28 mouse cellular contexts compared by ENCODE assay signal in the genomic region with DNA sequence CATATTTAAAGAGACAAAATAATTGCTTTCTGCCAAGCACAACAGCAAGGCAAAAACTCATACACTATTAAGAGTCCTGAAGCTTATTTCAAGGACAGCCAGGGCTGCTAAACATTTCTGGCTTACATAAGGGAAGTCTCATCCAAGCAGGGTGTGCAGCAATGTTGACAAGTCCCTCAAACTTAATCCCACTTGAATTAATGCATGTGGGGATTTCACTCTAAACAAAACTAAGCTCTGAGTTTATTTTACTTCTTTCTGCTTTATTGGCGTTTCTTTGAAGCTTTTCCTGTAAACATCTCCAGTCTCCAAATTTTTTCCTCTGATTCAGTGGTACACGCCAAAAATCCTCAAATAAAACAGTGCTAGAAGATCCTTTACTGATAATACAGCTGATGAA.
DNase-seq lines count a peak whose midpoint lies in the region; ATAC-seq lines count a peak whose summit lies in the region.
"Had no signal": no experiment of that assay in that cellular context is flagged by ENCODE, and none has a peak within 500 bp of the region (broad histone marks: within the 10 kb centered on the region; RNA-seq: fewer than 3 reads in every experiment).

No protein-coding gene starts in this region.

- no peak overlapping the region for H3K4me2 ChIP-seq in embryonic facial prominence, embryonic 14.5 days (ENCODE audit: low read depth, low read length)
- no peak overlapping the region for H3K4me2 ChIP-seq in midbrain, embryonic 11.5 days
- no peak overlapping the region for H3K4me2 ChIP-seq in midbrain, embryonic 14.5 days (ENCODE audit: low read length)
- H3K4me2 ChIP-seq: embryonic facial prominence, embryonic 12.5 days; embryonic facial prominence, embryonic 15.5 days; forebrain, embryonic 12.5 days had no signal

- H3K4me1 ChIP-seq in embryonic facial prominence, embryonic 14.5 days (ENCODE audit: control insufficient read depth, insufficient read depth, low read length) = no peaks in the 10 kb centered on the region
- no peaks in the 10 kb centered on the region for H3K4me1 ChIP-seq in embryonic facial prominence, embryonic 10.5 days
- no peaks in the 10 kb centered on the region for H3K4me1 ChIP-seq in midbrain, embryonic 11.5 days (ENCODE audit: control insufficient read depth, insufficient read depth, low read length)
- no peaks in the 10 kb centered on the region for H3K4me1 ChIP-seq in midbrain, embryonic 14.5 days (ENCODE audit: control insufficient read depth, insufficient read depth, low read length)
- H3K4me1 ChIP-seq: embryonic facial prominence, embryonic 12.5 days; embryonic facial prominence, embryonic 15.5 days; forebrain, embryonic 10.5 days; forebrain, embryonic 12.5 days had no signal

- no peak for ATAC-seq in embryonic facial prominence, embryonic 14.5 days (ENCODE audit: low read depth)
- no peak for ATAC-seq in midbrain, embryonic 11.5 days (ENCODE audit: low FRiP score)
- no peak for ATAC-seq in midbrain, embryonic 14.5 days (ENCODE audit: low FRiP score, low TSS enrichment)
- ATAC-seq: activated CD4-positive, CD25-positive, alpha-beta regulatory T cell, adult 4 months; CD4-positive, CD25-positive, alpha-beta regulatory T cell, adult 4 months; forebrain, embryonic 14.5 days; forebrain, embryonic 16.5 days; Patski had no signal

- H3K27me3 ChIP-seq in embryonic facial prominence, embryonic 14.5 days (replicated peaks; ENCODE audit: control insufficient read depth, insufficient read depth, low read length) = no peaks in the 10 kb centered on the region
- no peaks in the 10 kb centered on the region for H3K27me3 ChIP-seq in embryonic facial prominence, embryonic 10.5 days (replicated peaks; ENCODE audit: low read depth, poor library complexity, severe bottlenecking)
- H3K27me3 ChIP-seq in midbrain, embryonic 11.5 days (ENCODE audit: control insufficient read depth, insufficient read depth, low read length) = no peaks in the 10 kb centered on the region
- H3K27me3 ChIP-seq in midbrain, embryonic 14.5 days (ENCODE audit: control insufficient read depth, insufficient read depth, low read length) = no peaks in the 10 kb centered on the region
- H3K27me3 ChIP-seq: CH12.LX; embryonic facial prominence, embryonic 12.5 days; embryonic facial prominence, embryonic 15.5 days; forebrain, embryonic 12.5 days had no signal

- peak; percentile 25 for DNase-seq in embryonic facial prominence, embryonic 14.5 days (ENCODE audit: low spot score)
- no peak for DNase-seq in embryonic facial prominence, embryonic 10.5 days (ENCODE audit: low spot score)
- peak; percentile 77 for DNase-seq in midbrain, embryonic 11.5 days (ENCODE audit: low spot score, missing footprints)
- no peak for DNase-seq in midbrain, embryonic 14.5 days
- DNase-seq in heart, postnatal 10 days = no peak
- DNase-seq: adrenal gland, adult 8-10 months; adrenal gland, postnatal 14 days; adrenal gland, postnatal 36 days; B cell, adult 2 months; cerebellum, adult 11 months; cerebellum, adult 18-20 months; cerebellum, adult 8-10 months; cerebellum, adult 9-11 months; cerebellum, postnatal 14 days; cerebellum, postnatal 36 days; embryo, embryonic 11 days had no signal

- no peaks in the 10 kb centered on the region for H3K36me3 ChIP-seq in embryonic facial prominence, embryonic 14.5 days (ENCODE audit: control insufficient read depth, insufficient read depth, low read length)
- no peaks in the 10 kb centered on the region for H3K36me3 ChIP-seq in embryonic facial prominence, embryonic 10.5 days (replicated peaks)
- H3K36me3 ChIP-seq in midbrain, embryonic 11.5 days (ENCODE audit: control insufficient read depth, insufficient read depth, low read length) = no peaks in the 10 kb centered on the region
- no peaks in the 10 kb centered on the region for H3K36me3 ChIP-seq in midbrain, embryonic 14.5 days (ENCODE audit: control insufficient read depth, insufficient read depth, low read length)
- H3K36me3 ChIP-seq: embryonic facial prominence, embryonic 12.5 days; embryonic facial prominence, embryonic 15.5 days; forebrain, embryonic 10.5 days; forebrain, embryonic 12.5 days; G1E had no signal

- no peak overlapping the region for H3K9ac ChIP-seq in embryonic facial prominence, embryonic 14.5 days (ENCODE audit: low read depth, low read length)
- no peak overlapping the region for H3K9ac ChIP-seq in midbrain, embryonic 11.5 days (ENCODE audit: low read length)
- H3K9ac ChIP-seq in midbrain, embryonic 14.5 days (replicated peaks; ENCODE audit: low read length) = no peak overlapping the region
- H3K9ac ChIP-seq: embryonic facial prominence, embryonic 12.5 days; embryonic facial prominence, embryonic 15.5 days; forebrain, embryonic 12.5 days had no signal

- intact Hi-C loops in heart, postnatal 10 days (cut with DNase I) = no loop called here

- 46% methylated on average over 2 of the region's 2 CpGs for WGBS in embryonic facial prominence, embryonic 14.5 days
- 56% methylated on average over 2 of the region's 2 CpGs for WGBS in embryonic facial prominence, embryonic 10.5 days
- WGBS in midbrain, embryonic 11.5 days = 57% methylated on average over 2 of the region's 2 CpGs
- WGBS in midbrain, embryonic 14.5 days = 69% methylated on average over 2 of the region's 2 CpGs

- H3K9me3 ChIP-seq in embryonic facial prominence, embryonic 14.5 days (ENCODE audit: control insufficient read depth, low read length) = no peaks in the 10 kb centered on the region
- no peaks in the 10 kb centered on the region for H3K9me3 ChIP-seq in embryonic facial prominence, embryonic 10.5 days
- H3K9me3 ChIP-seq in midbrain, embryonic 11.5 days (ENCODE audit: control insufficient read depth, low read length) = no peaks in the 10 kb centered on the region
- H3K9me3 ChIP-seq in midbrain, embryonic 14.5 days (ENCODE audit: control insufficient read depth, low read length) = no peaks in the 10 kb centered on the region
- H3K9me3 ChIP-seq: embryonic facial prominence, embryonic 12.5 days; embryonic facial prominence, embryonic 15.5 days; forebrain, embryonic 10.5 days; forebrain, embryonic 12.5 days; G1E had no signal

- H3K4me3 ChIP-seq in embryonic facial prominence, embryonic 14.5 days (ENCODE audit: low read depth, low read length) = no peak overlapping the region
- H3K4me3 ChIP-seq in embryonic facial prominence, embryonic 10.5 days = no peak overlapping the region
- no peak overlapping the region for H3K4me3 ChIP-seq in midbrain, embryonic 11.5 days (ENCODE audit: low read depth, low read length)
- H3K4me3 ChIP-seq in midbrain, embryonic 14.5 days (replicated peaks; ENCODE audit: low read depth, low read length) = no peak overlapping the region
- H3K4me3 ChIP-seq: embryonic facial prominence, embryonic 12.5 days; embryonic facial prominence, embryonic 15.5 days; erythroblast, embryonic 14.5 days; forebrain, embryonic 10.5 days; forebrain, embryonic 12.5 days had no signal

- no peak overlapping the region for H3K27ac ChIP-seq in embryonic facial prominence, embryonic 14.5 days (replicated peaks; ENCODE audit: low read depth, low read length)
- no peak overlapping the region for H3K27ac ChIP-seq in embryonic facial prominence, embryonic 10.5 days (replicated peaks)
- H3K27ac ChIP-seq in midbrain, embryonic 11.5 days (ENCODE audit: low read depth, low read length) = no peak overlapping the region
- H3K27ac ChIP-seq in midbrain, embryonic 14.5 days (replicated peaks; ENCODE audit: low read depth, low read length) = no peak overlapping the region
- H3K27ac ChIP-seq: embryonic facial prominence, embryonic 12.5 days; embryonic facial prominence, embryonic 15.5 days; forebrain, embryonic 10.5 days; forebrain, embryonic 12.5 days had no signal

Comparison
In these comparisons a context has a peak if more than half of its experiments do, and no peak if none do; other contexts are left out.
1. DNase-seq: peak in embryonic facial prominence, embryonic 14.5 days (single experiment) and midbrain, embryonic 11.5 days (single experiment); none in embryonic facial prominence, embryonic 10.5 days (single experiment), midbrain, embryonic 14.5 days (single experiment) and heart, postnatal 10 days (0 of 2).